15 mouse cellular contexts compared by ENCODE assay signal in genomic region chr14:12029926-12030325, GRCm38 (mm10).
DNase-seq lines count a peak whose midpoint lies in the region; ATAC-seq and TF ChIP-seq lines count a peak whose summit lies in the region.
"Had no signal": no experiment of that assay in that cellular context is flagged by ENCODE, and none has a peak within 500 bp of the region (broad histone marks: within the 10 kb centered on the region; RNA-seq: fewer than 3 reads in every experiment).

No protein-coding gene starts in this region.

- H3K4me2 ChIP-seq in embryonic facial prominence, embryonic 11.5 days (ENCODE audit: low read depth, low read length): no peak overlapping the region
- H3K4me2 ChIP-seq in kidney, postnatal 0 days (ENCODE audit: low read length): no peak overlapping the region
- no peak overlapping the region for H3K4me2 ChIP-seq in kidney, embryonic 16.5 days (replicated peaks; ENCODE audit: low read depth, low read length)
- H3K4me2 ChIP-seq: heart, embryonic 11.5 days; liver, embryonic 11.5 days; neural tube, embryonic 12.5 days had no signal

- 74% methylated on average over 2 of the region's 2 CpGs for WGBS in embryonic facial prominence, embryonic 11.5 days
- WGBS in embryonic facial prominence, embryonic 10.5 days: 75% methylated on average over 2 of the region's 2 CpGs
- WGBS in kidney, postnatal 0 days: 72% methylated on average over 2 of the region's 2 CpGs
- WGBS in kidney, embryonic 16.5 days: 75% methylated on average over 2 of the region's 2 CpGs

- no peaks in the 10 kb centered on the region for H3K4me1 ChIP-seq in embryonic facial prominence, embryonic 11.5 days (ENCODE audit: control insufficient read depth, insufficient read depth, low read length)
- H3K4me1 ChIP-seq in embryonic facial prominence, embryonic 10.5 days: 0 out of 2 replicates have a peak, but pooled peaks cover 5% of the 10 kb centered on the region
- H3K4me1 ChIP-seq in kidney, postnatal 0 days (replicated peaks; ENCODE audit: insufficient read depth, low read length): no peaks in the 10 kb centered on the region
- no peaks in the 10 kb centered on the region for H3K4me1 ChIP-seq in kidney, embryonic 16.5 days (ENCODE audit: insufficient read depth, low read length)
- H3K4me1 ChIP-seq: neural tube, embryonic 12.5 days had no signal

- ATAC-seq in embryonic facial prominence, embryonic 11.5 days (replicated peaks; ENCODE audit: insufficient number of reproducible peaks, low FRiP score, low TSS enrichment, low read depth): no peak
- ATAC-seq in kidney, postnatal 0 days (replicated peaks; ENCODE audit: low FRiP score, low read depth): no peak
- ATAC-seq in kidney, embryonic 16.5 days (ENCODE audit: low FRiP score, low TSS enrichment): no peak
- ATAC-seq: inflammation-experienced regulatory T-cells, adult 6 months had no signal

- no peaks in the 10 kb centered on the region for H3K27me3 ChIP-seq in embryonic facial prominence, embryonic 11.5 days (ENCODE audit: control insufficient read depth, insufficient read depth, low read length)
- no peaks in the 10 kb centered on the region for H3K27me3 ChIP-seq in embryonic facial prominence, embryonic 10.5 days (replicated peaks; ENCODE audit: low read depth, poor library complexity, severe bottlenecking)
- no peaks in the 10 kb centered on the region for H3K27me3 ChIP-seq in kidney, postnatal 0 days (ENCODE audit: insufficient read depth, low read length)
- no peaks in the 10 kb centered on the region for H3K27me3 ChIP-seq in kidney, embryonic 16.5 days (ENCODE audit: insufficient read depth, low read length)
- H3K27me3 ChIP-seq: neural tube, embryonic 12.5 days had no signal

- peak; percentile 45; the same call in 1 of the 2 replicates for TF ChIP-seq CTCF in kidney, postnatal 0 days (IDR thresholded peaks at IDR 0.05; ENCODE audit: low read depth)

- no peak overlapping the region for H3K4me3 ChIP-seq in embryonic facial prominence, embryonic 11.5 days (ENCODE audit: low read depth, low read length)
- H3K4me3 ChIP-seq in embryonic facial prominence, embryonic 10.5 days: no peak overlapping the region
- no peak overlapping the region for H3K4me3 ChIP-seq in kidney, postnatal 0 days (replicated peaks; ENCODE audit: low read depth, low read length)
- no peak overlapping the region for H3K4me3 ChIP-seq in kidney, embryonic 16.5 days (ENCODE audit: low read length)
- H3K4me3 ChIP-seq: neural tube, embryonic 12.5 days had no signal

- no peaks in the 10 kb centered on the region for H3K9me3 ChIP-seq in embryonic facial prominence, embryonic 11.5 days (replicated peaks; ENCODE audit: control insufficient read depth, low read length)
- H3K9me3 ChIP-seq in embryonic facial prominence, embryonic 10.5 days: peaks cover 8% of the 10 kb centered on the region; the same call in 1 of the 2 replicates
- H3K9me3 ChIP-seq in kidney, postnatal 0 days (replicated peaks; ENCODE audit: low read length): no peaks in the 10 kb centered on the region
- H3K9me3 ChIP-seq in kidney, embryonic 16.5 days (ENCODE audit: low read length): peaks cover 6% of the 10 kb centered on the region; the same call in 1 of the 2 replicates

- H3K9ac ChIP-seq in embryonic facial prominence, embryonic 11.5 days (replicated peaks; ENCODE audit: low read length): no peak overlapping the region
- no peak overlapping the region for H3K9ac ChIP-seq in kidney, postnatal 0 days (ENCODE audit: low read depth, low read length)
- no peak overlapping the region for H3K9ac ChIP-seq in kidney, embryonic 16.5 days (replicated peaks; ENCODE audit: low read length)
- H3K9ac ChIP-seq: neural tube, embryonic 12.5 days had no signal

- no peaks in the 10 kb centered on the region for H3K36me3 ChIP-seq in embryonic facial prominence, embryonic 11.5 days (replicated peaks; ENCODE audit: control insufficient read depth, insufficient read depth, low read depth, low read length)
- no peaks in the 10 kb centered on the region for H3K36me3 ChIP-seq in embryonic facial prominence, embryonic 10.5 days (replicated peaks)
- no peaks in the 10 kb centered on the region for H3K36me3 ChIP-seq in kidney, postnatal 0 days (ENCODE audit: insufficient read depth, low read length)
- no peaks in the 10 kb centered on the region for H3K36me3 ChIP-seq in kidney, embryonic 16.5 days (ENCODE audit: insufficient read depth, low read length)
- H3K36me3 ChIP-seq: neural tube, embryonic 12.5 days had no signal

- H3K27ac ChIP-seq in embryonic facial prominence, embryonic 11.5 days (replicated peaks; ENCODE audit: low read depth, low read length): no peak overlapping the region
- no peak overlapping the region for H3K27ac ChIP-seq in embryonic facial prominence, embryonic 10.5 days (replicated peaks)
- no peak overlapping the region for H3K27ac ChIP-seq in kidney, postnatal 0 days
- H3K27ac ChIP-seq in kidney, embryonic 16.5 days (ENCODE audit: low read length): no peak overlapping the region
- H3K27ac ChIP-seq: neural tube, embryonic 12.5 days had no signal

- DNase-seq in embryonic facial prominence, embryonic 11.5 days (ENCODE audit: low spot score): peak; percentile 26
- DNase-seq in embryonic facial prominence, embryonic 10.5 days (ENCODE audit: low spot score): no peak
- DNase-seq in kidney, postnatal 0 days (ENCODE audit: low spot score): peak; percentile 19
- DNase-seq in right cerebral cortex, postnatal 14 days: peak; percentile 14
- DNase-seq in right cerebral cortex, adult 2 months (ENCODE audit: low spot score in 2 of 2): no peak
- no peak for DNase-seq in thymus, postnatal 0 days (ENCODE audit: low spot score)
- no peak for DNase-seq in spleen, postnatal 10 days (ENCODE audit: low spot score in 2 of 2)
- DNase-seq: cerebellum, adult 11 months; gastrocnemius, postnatal 14 days; layer of hippocampus, adult 9-11 months had no signal

Comparison
In these comparisons a context has a peak if more than half of its experiments do, and no peak if none do; other contexts are left out.
1. DNase-seq: peak in embryonic facial prominence, embryonic 11.5 days (single experiment), kidney, postnatal 0 days (single experiment) and right cerebral cortex, postnatal 14 days (single experiment); none in embryonic facial prominence, embryonic 10.5 days (single experiment), right cerebral cortex, adult 2 months (0 of 2), thymus, postnatal 0 days (single experiment) and spleen, postnatal 10 days (0 of 2).